Mouse (Mus musculus): ENCODE results near the gene Slc43a3.
A peak's percentile ranks its signal among the peaks of the same experiment; 100 is the strongest.

Gene Slc43a3

DNA sequence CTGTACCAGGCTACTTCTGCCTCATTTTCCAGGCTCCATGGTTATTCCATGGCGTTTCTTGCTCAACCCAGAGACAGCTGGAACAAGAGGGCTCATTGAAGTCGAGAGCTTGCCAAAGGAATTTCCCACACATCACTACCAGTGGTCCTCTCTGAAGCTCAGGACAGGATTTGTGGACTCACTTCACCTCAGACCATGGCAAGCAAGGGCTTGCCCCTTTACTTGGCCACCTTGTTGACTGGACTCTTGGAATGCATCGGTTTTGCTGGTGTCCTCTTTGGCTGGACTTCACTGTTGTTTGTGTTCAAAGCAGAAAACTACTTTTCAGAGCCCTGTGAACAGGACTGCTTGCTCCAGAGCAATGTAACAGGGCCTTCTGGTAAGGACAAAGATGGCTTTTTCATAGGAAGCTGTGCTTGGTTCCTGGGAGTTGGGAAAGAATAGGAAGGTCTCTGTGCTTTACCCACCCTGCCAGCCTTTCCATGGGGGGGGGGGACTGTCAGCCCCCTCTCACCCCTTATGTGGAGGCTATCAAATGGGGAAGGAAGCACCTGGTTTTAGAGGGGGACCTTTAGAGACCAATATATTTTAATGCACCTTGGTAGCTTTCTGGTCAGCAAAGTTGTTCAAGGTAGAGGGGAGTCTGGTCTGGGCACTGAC, 1.2 kb downstream of the Slc43a3 start:
- no peak for DNase-seq (ENCODE audit: low spot score in 2 of 2)

DNA sequence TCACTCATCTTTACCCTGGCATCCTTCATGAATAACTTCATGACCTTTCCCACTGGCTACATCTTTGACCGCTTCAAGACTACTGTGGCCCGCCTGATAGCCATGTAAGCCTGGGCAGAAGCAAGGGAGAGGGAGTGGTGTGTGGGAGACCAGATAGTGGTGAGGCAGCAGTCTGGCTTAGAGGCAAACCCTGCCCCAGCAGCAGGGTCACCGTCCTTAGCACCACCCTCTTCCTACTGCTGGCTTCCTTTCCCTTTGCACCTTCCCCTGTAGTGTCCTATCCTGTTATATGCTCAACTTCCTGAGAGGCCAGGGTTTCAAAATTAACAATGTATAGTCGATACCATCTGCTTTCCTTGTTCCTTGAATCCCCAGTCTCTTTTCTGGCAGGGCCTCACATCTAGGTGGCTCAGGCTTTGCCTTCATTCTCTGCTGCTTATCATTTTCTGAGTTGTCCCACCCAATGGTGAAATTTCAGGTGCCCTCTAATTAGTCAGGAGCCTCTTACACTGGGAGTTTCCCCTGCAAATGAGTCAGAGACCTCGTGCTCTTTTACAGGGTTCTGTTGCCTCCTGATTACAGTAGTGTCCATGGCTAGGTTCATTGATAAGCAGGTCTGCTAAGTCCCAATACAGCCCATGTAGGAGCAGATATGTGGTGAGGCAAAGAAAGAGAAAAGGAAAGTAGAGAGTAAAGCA, 2.0 kb downstream of the Slc43a3 start:
- peak; percentile 45 to 54 for DNase-seq (ENCODE audit: low spot score in 2 of 2)

DNA sequence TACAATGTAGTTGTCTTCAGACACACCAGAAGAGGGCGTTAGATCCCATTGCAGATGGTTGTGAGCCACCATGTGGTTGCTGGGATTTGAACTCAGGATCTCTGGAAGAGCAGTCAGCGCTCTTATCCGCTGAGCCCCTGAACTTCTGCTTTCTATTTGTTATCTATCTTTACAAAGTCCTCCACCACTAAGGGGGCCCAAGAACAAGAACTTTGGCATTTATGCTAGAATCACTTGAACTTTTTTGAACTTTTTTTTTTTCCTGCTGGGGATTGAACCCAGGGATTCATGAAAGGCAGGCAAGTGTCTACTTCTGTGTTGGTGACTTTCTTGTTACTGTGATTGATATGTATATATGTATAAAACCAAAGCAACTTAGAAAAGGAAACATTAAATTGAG, 2.9 kb downstream of the Slc43a3 start:
- no peak for DNase-seq (ENCODE audit: low spot score in 2 of 2)

DNA sequence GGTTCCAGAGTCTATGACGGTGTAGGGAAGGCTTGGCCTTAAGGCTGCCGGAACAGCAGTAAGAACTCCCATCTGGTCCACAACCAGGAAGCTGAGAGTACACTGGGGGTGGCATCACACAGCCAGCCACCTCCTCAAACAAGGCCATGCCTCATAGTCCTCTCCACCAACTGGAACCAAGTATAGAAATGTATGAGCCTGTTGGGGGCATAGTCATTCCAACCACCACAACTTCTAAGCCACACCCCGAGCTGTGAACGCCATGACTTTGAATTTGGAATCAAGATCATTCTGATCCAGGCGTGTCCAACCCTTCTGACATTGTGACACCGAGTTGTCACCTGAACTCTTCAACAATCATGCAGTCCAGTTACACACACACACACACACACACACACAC, 3.3 kb downstream of the Slc43a3 start:
- no peak for DNase-seq (ENCODE audit: low spot score in 2 of 2)

DNA sequence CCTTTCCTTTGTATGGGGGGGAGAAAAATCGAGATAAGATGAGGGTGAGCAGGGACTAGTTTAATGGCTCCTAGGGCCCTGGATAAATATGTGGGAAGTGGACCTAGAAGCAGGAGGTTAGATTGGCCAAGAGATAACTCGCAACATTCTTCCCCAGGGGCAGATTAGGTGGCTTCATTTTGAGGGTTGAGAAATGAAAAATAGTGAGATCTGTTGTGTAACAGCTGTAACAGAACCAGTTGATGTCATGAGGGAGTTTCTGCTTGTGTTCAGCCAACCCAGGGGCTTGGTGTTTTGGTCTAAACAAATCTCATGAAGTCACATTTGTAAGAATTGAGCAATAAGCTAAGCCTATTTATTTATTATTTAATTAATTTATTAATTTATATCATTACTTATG, 5.0 kb downstream of the Slc43a3 start:
- DNase-seq (ENCODE audit: low spot score in 2 of 2): no peak

DNA sequence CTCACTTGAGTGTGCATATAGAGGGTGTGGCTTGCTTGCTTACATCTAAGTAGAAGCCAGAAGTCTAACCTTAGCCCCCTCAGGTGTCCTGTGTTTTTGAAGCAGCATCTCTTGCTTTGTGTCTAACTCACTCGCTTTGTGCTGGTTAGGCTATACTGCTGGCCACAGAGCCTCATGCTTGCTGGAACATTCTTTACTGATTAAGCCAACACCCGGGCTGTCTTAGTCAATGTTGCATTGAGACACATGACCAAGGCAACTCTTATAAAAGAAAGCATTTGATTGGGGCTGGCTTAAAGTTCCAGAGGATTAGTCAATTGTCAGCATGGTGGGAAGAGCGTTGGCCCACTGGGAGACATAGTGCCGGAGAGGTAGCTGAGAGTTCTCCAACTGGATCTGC, 5.4 kb downstream of the Slc43a3 start:
- DNase-seq (ENCODE audit: low spot score in 2 of 2): no peak

DNA sequence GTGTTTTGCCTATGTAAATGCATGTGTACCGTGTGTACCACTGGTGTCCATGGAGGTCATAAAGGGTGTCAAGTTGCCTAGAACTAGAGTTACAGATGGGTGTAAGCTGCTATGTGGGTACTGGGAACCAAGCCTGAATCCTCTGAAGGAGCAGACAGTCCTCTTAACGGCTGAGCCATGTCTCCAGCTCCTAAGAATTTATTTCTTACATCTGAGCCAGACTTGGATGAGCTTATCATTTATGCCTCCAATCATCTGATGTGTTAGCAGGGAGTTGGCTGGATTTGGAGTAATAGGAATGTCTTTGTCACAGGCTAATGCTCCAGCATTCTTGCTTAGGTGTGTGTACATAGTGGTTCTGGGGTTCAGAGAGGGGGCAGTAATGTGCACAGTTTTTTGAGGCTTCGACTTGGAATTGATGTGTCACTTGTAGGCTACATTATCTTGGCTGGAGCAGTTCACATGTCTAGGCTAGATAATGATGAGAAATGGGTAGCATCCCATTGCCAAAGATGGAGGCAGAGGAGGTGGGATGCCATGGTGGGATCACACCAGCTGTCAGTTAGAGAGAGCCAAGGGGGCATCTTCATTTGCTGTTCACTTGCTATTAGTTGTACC, 10.9 kb downstream of the Slc43a3 start:
- DNase-seq (ENCODE audit: low spot score in 2 of 2): no peak

DNA sequence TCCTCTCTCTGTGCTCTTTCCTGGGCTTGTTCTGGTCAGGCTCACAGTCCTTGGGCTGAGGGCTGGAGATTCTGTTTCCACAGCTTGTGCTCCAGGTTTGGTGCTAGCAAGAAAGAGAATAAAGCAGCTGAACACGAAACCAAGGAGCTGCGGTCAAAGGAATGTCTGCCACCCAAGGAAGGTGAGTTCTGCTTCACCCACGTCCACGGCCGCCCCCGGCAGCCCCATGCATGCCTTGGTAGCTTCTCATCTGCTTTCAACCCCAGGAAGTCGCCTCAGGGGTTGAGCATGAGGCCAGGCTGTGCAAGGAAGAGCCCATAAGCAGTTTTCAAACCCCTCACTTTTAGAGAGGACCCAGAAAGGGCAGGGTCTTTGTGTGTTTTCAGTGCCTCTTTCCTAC, 11.9 kb downstream of the Slc43a3 start:
- no peak for DNase-seq (ENCODE audit: low spot score in 2 of 2)

DNA sequence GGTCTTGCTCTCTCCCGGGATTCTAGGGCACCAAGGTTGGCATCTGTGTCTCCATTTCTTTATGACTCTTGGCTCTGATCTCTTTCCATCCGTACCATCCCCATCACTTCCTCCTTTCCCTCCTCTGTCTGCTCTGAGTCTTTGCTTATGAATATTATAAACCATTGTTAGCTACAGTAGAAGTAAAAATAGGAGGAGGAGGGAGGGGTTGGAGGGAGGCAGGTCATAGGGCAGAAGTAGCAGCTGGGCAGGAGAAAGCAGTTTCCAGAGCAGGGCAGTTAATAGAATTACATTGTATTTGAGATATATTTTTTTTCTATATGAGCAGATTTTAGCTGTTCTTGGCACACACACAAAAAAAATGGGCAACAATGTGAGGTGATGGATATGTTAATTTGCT, 12.3 kb downstream of the Slc43a3 start:
- no peak for DNase-seq (ENCODE audit: low spot score in 2 of 2)

DNA sequence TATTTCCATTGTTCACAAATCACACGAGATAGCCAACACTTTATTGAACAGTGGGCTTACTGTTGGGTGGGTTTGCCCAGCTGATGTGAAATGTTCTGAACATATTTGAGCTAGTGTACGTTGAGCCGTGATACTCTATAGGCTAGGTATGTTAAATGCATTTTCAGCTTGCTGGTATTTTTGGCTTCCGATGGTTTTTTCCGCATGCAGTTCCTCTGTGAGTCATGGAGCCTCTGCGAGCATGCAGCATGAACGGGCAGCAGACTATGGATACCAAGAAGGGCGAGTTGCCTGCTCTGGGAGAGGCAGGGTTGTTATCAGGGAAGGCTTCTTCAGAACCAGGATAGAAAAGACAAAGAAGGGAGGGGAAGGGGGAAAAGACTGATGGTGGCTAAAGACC, 14.6 kb downstream of the Slc43a3 start:
- no peak for DNase-seq (ENCODE audit: low spot score in 2 of 2)

DNA sequence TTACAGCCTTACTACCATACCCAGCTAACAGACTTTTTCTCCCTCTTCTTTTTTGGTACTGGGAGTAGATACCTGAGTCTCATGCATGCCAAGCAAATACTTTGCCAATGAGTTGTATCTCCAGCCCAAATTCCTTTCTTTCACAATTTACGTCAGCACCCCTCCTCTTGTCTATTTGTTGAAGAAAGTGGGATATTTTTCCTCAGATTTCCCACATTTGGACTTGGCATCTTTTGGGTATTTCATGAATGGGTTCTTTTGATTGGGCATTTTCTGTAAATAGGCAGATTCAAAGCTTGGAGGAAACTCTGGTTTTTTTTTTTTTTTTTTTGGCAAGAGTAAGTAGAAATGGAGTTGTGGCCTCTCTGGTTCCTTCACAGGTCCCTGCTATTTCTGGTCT, 15.9 kb downstream of the Slc43a3 start:
- DNase-seq (ENCODE audit: low spot score in 2 of 2): no peak

DNA sequence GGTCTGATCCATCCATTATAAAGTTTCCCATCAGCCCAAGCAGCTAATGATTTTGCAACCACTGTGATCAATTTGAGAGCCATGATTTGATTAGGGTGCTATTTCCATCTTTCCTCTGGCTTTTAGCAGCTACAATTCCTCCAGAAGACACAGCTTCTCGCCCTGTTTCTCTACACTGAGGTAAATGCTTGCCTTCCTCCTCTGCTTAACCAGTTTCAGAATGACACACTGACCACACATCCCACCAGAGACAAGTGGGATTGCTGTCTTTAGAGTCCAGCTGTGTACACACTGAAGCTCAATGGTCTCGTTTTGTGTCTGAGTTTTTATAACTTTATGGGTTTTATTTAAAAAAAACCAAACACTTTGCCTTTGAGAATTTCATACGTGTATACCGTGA, 16.3 kb downstream of the Slc43a3 start:
- no peak for DNase-seq (ENCODE audit: low spot score in 2 of 2)

DNA sequence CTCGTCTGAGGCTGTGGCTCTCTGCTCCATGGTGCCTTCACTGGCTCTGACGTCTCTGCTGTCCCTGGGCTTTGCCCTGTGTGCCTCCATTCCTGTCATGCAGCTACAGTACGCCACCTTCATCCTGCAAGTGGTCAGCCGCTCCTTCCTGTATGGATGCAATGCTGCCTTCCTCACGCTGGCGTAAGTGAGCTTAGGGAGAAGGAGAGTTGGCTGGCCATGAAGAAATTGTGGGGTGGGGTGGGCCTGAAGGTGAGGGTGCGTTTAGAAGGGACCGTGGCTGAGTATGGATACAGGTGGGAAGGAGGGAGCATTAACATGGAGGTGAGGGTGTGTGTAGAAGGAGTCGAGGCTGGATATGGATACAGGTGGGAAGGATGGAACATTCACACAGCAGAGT, 19.1 kb downstream of the Slc43a3 start:
- DNase-seq (ENCODE audit: low spot score in 2 of 2): no peak

DNA sequence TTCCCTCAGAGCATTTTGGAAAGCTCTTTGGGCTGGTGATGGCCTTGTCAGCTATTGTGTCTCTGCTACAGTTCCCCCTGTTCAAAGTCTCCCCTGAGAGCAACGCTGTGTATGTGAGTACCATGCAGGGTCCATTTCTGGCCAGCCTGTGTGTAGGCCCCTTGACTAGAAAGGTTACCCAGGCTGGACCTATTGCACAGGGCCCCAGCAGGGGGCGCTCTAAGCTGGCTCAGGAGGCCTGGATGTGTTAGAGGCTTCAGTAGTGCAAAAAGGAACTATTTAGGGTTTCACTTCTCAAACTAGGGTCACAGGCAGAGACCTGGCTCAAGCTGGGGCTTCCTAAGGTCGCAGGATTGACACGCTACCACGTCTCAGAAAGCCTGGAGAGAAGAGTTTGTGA, 19.9 kb downstream of the Slc43a3 start:
- peak; percentile 60 to 79 for DNase-seq (ENCODE audit: low spot score in 2 of 2)

DNA sequence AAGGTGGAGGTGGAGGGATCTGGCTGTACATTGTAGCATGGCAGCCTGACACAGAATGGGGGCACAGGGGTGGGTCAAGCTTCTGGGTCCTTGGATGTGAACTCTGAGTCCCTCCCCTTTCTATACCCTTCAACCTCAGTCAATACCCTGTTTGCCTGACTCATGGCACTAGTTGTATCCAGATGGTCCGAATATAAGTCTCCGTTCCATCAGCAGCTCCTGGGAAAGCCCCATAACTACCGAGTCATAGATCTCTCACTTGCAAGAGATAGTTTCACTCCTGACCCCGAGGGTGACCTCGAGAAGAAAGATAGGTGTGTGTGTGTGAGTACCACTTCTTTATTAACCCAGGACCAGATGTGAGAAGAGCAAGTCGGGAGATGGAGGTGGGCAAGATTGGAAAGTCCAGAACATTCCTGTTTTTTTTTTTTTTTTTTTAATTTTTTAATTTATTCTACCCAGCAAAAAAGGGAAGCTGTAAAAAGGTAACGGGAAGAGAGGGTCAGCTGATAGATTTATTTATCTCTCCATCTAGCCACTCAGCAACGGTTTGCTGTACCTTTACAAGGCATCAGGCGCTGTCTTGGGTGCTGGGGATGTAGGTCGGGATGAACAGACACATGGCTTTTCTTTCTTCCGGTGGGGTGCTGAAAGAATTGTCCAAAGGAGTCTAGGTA, 22.3 kb downstream of the Slc43a3 start:
- DNase-seq (ENCODE audit: low spot score in 2 of 2): no peak

DNA sequence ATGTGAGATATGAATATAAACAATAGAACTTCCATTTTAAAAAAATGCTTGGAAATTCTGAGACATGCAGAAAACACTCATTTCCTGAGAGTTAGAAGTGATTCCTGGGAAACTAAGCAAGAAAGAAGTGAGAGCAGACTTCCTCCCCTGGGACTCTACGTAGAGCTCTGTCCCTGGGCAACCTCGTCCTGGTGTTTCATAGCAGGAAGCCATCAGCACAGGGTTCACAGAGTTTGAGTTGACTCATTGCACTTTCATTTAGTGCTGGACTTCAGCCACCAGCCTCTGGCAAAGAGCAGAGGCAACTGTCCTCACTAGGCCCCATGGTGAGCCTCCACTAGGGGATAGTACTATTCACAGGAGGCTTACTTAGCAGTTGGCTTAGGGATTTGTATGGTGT, 24.9 kb downstream of the Slc43a3 start:
- no peak for DNase-seq (ENCODE audit: low spot score in 2 of 2)

DNA sequence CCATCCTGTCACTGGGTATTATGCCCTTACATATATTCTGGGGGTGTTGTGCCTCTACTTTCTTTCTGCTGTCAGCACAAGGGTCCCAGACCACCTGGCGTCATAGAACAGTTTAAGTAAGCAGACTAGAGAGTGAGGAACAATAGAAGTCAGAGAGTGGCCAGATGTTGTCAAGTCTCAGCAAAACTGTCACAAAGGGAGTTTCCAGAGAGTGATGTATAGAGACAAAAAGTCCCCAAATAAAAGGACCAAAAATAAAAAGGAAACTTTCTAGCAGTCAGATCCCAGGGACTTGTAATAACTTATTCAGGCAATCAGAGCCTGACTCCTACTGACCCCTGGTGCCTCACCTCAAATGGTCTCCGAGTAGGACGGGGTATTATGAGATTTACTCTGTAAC, 25.5 kb downstream of the Slc43a3 start:
- DNase-seq (ENCODE audit: low spot score in 2 of 2): no peak

DNA sequence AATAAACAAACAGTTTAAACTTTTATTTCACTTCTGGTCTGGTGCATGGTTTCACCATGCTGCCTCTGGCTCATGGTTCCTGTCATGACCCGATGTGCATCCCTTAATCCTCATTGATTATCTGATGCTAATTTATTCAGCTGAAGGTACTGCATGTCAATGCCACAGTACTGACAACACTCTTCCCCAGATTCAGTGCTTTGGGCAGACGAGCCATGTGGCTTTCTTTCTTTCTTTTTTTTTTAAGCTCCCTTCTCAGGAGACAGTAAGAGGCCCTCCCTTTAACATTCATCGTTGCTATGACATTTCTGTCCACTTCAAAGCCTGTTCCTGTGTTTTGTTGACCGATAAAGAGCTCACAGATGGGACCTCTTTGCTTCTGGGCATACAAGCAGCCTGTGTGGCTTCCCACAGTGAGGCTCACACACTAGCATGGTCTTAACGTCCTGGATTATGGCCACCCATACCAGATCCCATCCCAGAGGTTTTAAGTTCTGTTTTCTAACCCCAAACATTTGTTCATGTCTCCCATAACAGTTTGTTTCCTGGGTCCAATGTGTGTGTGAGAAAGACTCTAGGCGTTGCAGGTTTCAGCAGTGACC, 26.6 kb downstream of the Slc43a3 start:
- DNase-seq (ENCODE audit: low spot score in 2 of 2): no peak

DNA sequence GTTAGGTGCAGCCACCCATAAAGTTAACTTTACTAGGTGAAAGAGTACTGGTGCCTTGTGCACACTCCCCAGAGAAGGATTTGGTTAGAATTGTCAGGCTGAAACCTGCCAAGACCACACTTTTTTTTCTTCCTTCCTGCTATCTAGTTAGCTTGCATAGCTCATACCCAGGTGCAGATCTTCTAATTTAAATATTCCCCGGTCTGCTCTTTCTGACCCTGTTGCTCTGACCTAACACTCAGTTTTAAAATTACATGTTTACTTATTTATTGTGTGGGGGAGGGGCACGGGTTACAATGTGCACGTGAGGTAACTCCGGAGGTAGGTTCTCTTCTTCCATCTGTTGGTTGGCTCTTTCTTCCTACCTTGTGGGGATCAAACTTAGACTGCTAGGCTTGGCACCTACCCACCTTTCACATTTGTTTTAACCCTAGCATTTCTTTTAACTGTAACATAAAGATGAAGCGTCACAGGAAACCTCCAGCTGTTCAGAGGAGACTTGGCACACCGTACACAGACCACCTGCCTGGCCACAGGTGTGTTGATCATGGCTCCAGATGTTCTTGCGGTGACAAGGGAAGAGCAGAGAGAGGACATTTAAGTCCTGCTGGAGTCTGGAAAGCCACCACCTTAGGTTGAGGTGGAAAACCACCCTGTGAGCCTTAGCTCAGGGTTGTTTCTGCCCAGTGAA, 27.9 kb downstream of the Slc43a3 start:
- peak in 1 of 2 experiments; percentile 32 for DNase-seq (ENCODE audit: low spot score in 2 of 2)

DNA sequence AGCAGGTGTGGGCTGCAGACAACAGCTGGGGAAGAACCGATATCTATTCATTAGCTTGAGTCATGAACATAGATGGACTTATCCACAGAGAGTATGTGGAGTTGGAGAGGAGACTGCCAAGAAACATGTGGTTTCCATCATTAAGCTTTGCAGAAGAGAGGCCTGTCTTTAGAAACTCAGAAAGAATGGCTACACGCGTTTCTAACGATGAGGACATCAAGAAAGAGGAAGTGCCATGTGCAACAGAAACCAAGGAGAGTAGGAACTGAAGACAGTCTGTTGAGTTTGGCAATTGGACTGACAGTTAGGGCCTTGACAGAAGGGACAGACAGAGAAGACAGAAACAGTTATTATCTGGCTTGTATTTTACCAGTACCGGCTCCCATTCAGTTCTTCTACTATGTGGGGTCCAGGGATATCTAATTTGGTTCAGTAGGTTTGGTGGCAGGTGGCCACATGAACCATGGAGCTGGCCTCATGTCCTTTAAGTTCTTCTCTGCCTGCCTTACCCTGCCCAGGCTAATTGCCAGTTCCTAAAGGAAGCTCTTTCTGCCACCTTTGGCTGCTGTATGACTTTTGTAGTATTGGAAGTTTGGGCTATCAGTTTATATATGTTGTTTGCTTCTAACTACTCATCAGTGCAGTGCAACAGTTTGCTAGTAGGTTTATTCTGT, 31.1 kb downstream of the Slc43a3 start:
- peak in 1 of 2 experiments; percentile 21 for DNase-seq (ENCODE audit: low spot score in 2 of 2)

DNA sequence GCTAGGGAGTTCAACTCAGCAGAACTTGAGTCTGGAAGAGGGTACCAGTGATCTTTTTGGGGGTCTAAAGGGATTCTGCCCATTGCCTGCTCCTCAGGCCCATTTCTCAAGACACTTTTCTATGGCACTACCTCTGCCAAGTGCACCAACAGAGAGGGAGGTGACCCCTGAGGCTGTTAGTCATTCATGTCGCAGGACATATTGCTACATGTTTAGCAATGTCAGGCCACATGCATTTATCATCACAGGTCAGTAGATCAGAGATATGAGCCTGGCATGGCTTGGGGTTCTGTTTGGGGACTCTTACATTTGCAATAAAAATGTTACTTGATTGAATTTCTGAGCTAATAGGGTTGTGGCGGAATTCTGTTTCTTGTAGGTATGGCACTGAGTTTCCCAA, 39.2 kb downstream of the Slc43a3 start:
- no peak for DNase-seq (ENCODE audit: low spot score in 2 of 2)

Data from natural killer cell, adult 2 months (primary cell).